Mouse (Mus musculus) heart, postnatal 10 days (tissue): Measurements from ENCODE around the gene Vil1. TPM values are rescaled to one million over a fixed set of nuclear protein-coding genes. Genes with fewer than 3 reads are reported as not detected.

ENCODE experiments used
- DNase-seq, 2 experiments: peaks; one replicate each; pipeline ENCODE4 v3.0.0; 2021
- intact Hi-C: fragments of 180-260 bp; cut with DNase I; formaldehyde crosslinking; loops from one replicate; pipeline ENCODE4 v1.15.1; 2025
- total RNA-seq, 2 experiments: library from RNA; stranded (reverse); gene quantifications; 2 replicates each; pipeline ENCODE4 v1.2.3; 2021

The Vil1 gene
- total RNA-seq, 2 experiments from 2014 or later: 1.1 to 1.2 TPM

- no peak for DNase-seq
- intact Hi-C loops: loop anchor here (5.0 kb wide), 1 partner anchor 33 kb away; no protein-coding TSS in a partner anchor
These were observed 5.0 kb upstream of the Vil1 start for GRCm38 (mm10) chr1:74404206-74404605.

- no peak for DNase-seq
- intact Hi-C loops: no loop called here
These were observed 2.7 kb downstream of the Vil1 start for GRCm38 (mm10) chr1:74411753-74412325.

- no peak for DNase-seq
- intact Hi-C loops: no loop called here
These were observed 3.5 kb downstream of the Vil1 start for GRCm38 (mm10) chr1:74412711-74413110.

- intact Hi-C loops: no loop called here
These were observed 6.0 kb downstream of the Vil1 start for GRCm38 (mm10) chr1:74415143-74415542.

GRCm38 (mm10) chr1:74418747-74419439 is 9.7 kb downstream of the Vil1 start:
- intact Hi-C loops: loop anchor here (2.0 kb wide), 1 partner anchor 16 kb away; no protein-coding TSS in a partner anchor
- peak; percentile 44 to 55 for DNase-seq

More at GRCm38 (mm10) chr1:74415143-74415542, 6.0 kb downstream of the Vil1 start:
- no peak for DNase-seq

GRCm38 (mm10) chr1:74419440-74419794 is 10.2 kb downstream of the Vil1 start:
- peak; percentile 32 to 50 for DNase-seq
- intact Hi-C loops: loop anchor here (2.0 kb wide), 1 partner anchor 17 kb away; no protein-coding TSS in a partner anchor

- intact Hi-C loops: no loop called here
- DNase-seq: no peak
These were observed 14.0 kb downstream of the Vil1 start for GRCm38 (mm10) chr1:74423147-74423546.

- DNase-seq: no peak
- intact Hi-C loops: no loop called here
These were observed 16.7 kb downstream of the Vil1 start for GRCm38 (mm10) chr1:74425845-74426244.

- intact Hi-C loops: no loop called here
- DNase-seq: no peak
These were observed 24.0 kb downstream of the Vil1 start for GRCm38 (mm10) chr1:74433220-74433619.

GRCm38 (mm10) chr1:74434596-74434995 is 25.4 kb downstream of the Vil1 start:
- intact Hi-C loops: no loop called here

GRCm38 (mm10) chr1:74435563-74435962 is 26.4 kb downstream of the Vil1 start:
- no peak for DNase-seq
- intact Hi-C loops: loop anchor here (5.0 kb wide), 1 partner anchor 33 kb away; no protein-coding TSS in a partner anchor

More at GRCm38 (mm10) chr1:74434596-74434995, 25.4 kb downstream of the Vil1 start:
- peak in 1 of 2 experiments; percentile 19 for DNase-seq

GRCm38 (mm10) chr1:74437702-74438427 is 28.7 kb downstream of the Vil1 start:
- intact Hi-C loops: loop anchor here (5.0 kb wide), 1 partner anchor 36 kb away; no protein-coding TSS in a partner anchor
- peak; percentile 51 to 57 for DNase-seq

- intact Hi-C loops: loop anchor here (5.0 kb wide), 1 partner anchor 37 kb away; no protein-coding TSS in a partner anchor
- no peak for DNase-seq
These were observed 30.1 kb downstream of the Vil1 start for GRCm38 (mm10) chr1:74439166-74439876.

- DNase-seq: no peak
- intact Hi-C loops: no loop called here
These were observed 35.4 kb downstream of the Vil1 start for GRCm38 (mm10) chr1:74444538-74444937.

- intact Hi-C loops: loop anchor here (1.0 to 5.0 kb wide), 5 partner anchors 54 to 247 kb away; partner anchors contain the start of gene Catip
- DNase-seq: peak; percentile 46 to 50
These were observed 43.5 kb downstream of the Vil1 start for GRCm38 (mm10) chr1:74452611-74453045.

GRCm38 (mm10) chr1:74460273-74460672 is 51.1 kb downstream of the Vil1 start:
- intact Hi-C loops: loop anchor here (5.0 kb wide), 2 partner anchors 112 to 297 kb away; no protein-coding TSS in a partner anchor
- DNase-seq: peak; percentile 29 to 57
